Mouse (Mus musculus): ENCODE results near the gene Neo1.

Neo1 gene

GRCm38 (mm10) chr9:59033492-59033891 is 2.7 kb downstream of the Neo1 start:
- POLR2A ChIA-PET = interaction anchor here in 3 of 4 experiments (0.6 to 2.2 kb wide), 9 partner anchors 8 to 386 kb away, joined by 3 to 10 read pairs (median 3); no protein-coding TSS in a partner anchor

GRCm38 (mm10) chr9:59024245-59024844 is 11.9 kb downstream of the Neo1 start:
- POLR2A ChIA-PET = interaction anchor here in 1 of 4 experiments (0.7 kb wide), 2 partner anchors 84 to 644 kb away, joined by 3 read pairs; no protein-coding TSS in a partner anchor

More at GRCm38 (mm10) chr9:59033492-59033891, 2.7 kb downstream of the Neo1 start:
- CTCF ChIA-PET = interaction anchor here in 2 of 4 experiments (0.6 to 1.4 kb wide), 3 partner anchors 14 to 297 kb away, joined by 3 to 6 read pairs (median 4); no protein-coding TSS in a partner anchor

GRCm38 (mm10) chr9:59016060-59016719 is 20.1 kb downstream of the Neo1 start:
- POLR2A ChIA-PET = interaction anchor here in 1 of 4 experiments (0.6 to 2.0 kb wide), 4 partner anchors 16 to 275 kb away, joined by 3 to 8 read pairs (median 4); partner anchors contain the start of gene Adpgk
- CTCF ChIA-PET = no interaction called here

More at GRCm38 (mm10) chr9:59024245-59024844, 11.9 kb downstream of the Neo1 start:
- CTCF ChIA-PET = no interaction called here

- CTCF ChIA-PET = interaction anchor here (0.5 to 1.6 kb wide), 21 partner anchors 12 to 572 kb away, joined by 3 to 7 read pairs (median 4); partner anchors contain the start of gene Neo1 (in 1 of the 4)
Measured at GRCm38 (mm10) chr9:59013365-59013764, 22.9 kb downstream of the Neo1 start.

GRCm38 (mm10) chr9:58989255-58989928 is 46.8 kb downstream of the Neo1 start:
- POLR2A ChIA-PET = interaction anchor here in 1 of 4 experiments (1.2 kb wide), 1 partner anchor 14 kb away, joined by 3 read pairs; no protein-coding TSS in a partner anchor
- CTCF ChIA-PET = no interaction called here

More at GRCm38 (mm10) chr9:59013365-59013764, 22.9 kb downstream of the Neo1 start:
- POLR2A ChIA-PET = interaction anchor here in 3 of 4 experiments (0.6 to 1.7 kb wide), 8 partner anchors 8 to 278 kb away, joined by 3 to 4 read pairs (median 3); partner anchors contain the start of gene Adpgk (in 2 of the 3)

GRCm38 (mm10) chr9:58979034-58979433 is 57.2 kb downstream of the Neo1 start:
- ChIA-PET CTCF (interaction anchor here in 1 of 4 experiments (0.6 kb wide), 1 partner anchor 12 kb away, joined by 3 read pairs; no protein-coding TSS in a partner anchor), POLR2A (interaction anchor here (0.7 to 4.2 kb wide), 24 partner anchors 9 to 770 kb away, joined by 3 to 65 read pairs (median 4); partner anchors contain the start of genes Adpgk (in 1 of the 4), Hcn4 (in 1 of the 4), Nptn (in 1 of the 4) and Pkm (in 1 of the 4))

GRCm38 (mm10) chr9:58971154-58971553 is 65.1 kb downstream of the Neo1 start:
- CTCF ChIA-PET = interaction anchor here in 2 of 4 experiments (0.5 to 0.9 kb wide), 2 partner anchors 44 to 338 kb away, joined by 3 to 4 read pairs; no protein-coding TSS in a partner anchor
- POLR2A ChIA-PET = interaction anchor here in 1 of 4 experiments (0.6 to 1.3 kb wide), 3 partner anchors 12 to 578 kb away, joined by 3 read pairs; no protein-coding TSS in a partner anchor

GRCm38 (mm10) chr9:58967371-58967770 is 68.9 kb downstream of the Neo1 start:
- CTCF ChIA-PET = interaction anchor here in 2 of 4 experiments (0.5 to 0.6 kb wide), 2 partner anchors 12 to 314 kb away, joined by 3 read pairs; no protein-coding TSS in a partner anchor
- POLR2A ChIA-PET = interaction anchor here (0.5 to 4.8 kb wide), 21 partner anchors 8 to 1259 kb away, joined by 3 to 65 read pairs (median 4); partner anchors contain the start of genes Adpgk (in 1 of the 4) and Edc3 (in 1 of the 4)

GRCm38 (mm10) chr9:58955507-58955906 is 80.7 kb downstream of the Neo1 start:
- CTCF ChIA-PET = interaction anchor here in 2 of 4 experiments (0.5 to 0.8 kb wide), 2 partner anchors 290 to 314 kb away, joined by 3 to 6 read pairs; no protein-coding TSS in a partner anchor
- POLR2A ChIA-PET = interaction anchor here in 2 of 4 experiments (0.6 to 4.9 kb wide), 3 partner anchors 11 to 1606 kb away, joined by 3 to 23 read pairs (median 8); no protein-coding TSS in a partner anchor

GRCm38 (mm10) chr9:58945910-58946309 is 90.3 kb downstream of the Neo1 start:
- ChIA-PET CTCF (interaction anchor here in 1 of 4 experiments (0.7 kb wide), 1 partner anchor 1127 kb away, joined by 3 read pairs; no protein-coding TSS in a partner anchor), POLR2A (interaction anchor here in 2 of 4 experiments (1.1 to 1.4 kb wide), 2 partner anchors 28 to 345 kb away, joined by 3 to 4 read pairs; partner anchors contain the start of gene Adpgk (in 1 of the 2))

GRCm38 (mm10) chr9:58934776-58935175 is 101.5 kb downstream of the Neo1 start:
- POLR2A ChIA-PET = interaction anchor here in 1 of 4 experiments (1.5 kb wide), 1 partner anchor 8 kb away, joined by 5 read pairs; no protein-coding TSS in a partner anchor
- CTCF ChIA-PET = no interaction called here

- CTCF ChIA-PET = interaction anchor here in 2 of 4 experiments (0.6 to 1.8 kb wide), 8 partner anchors 14 to 349 kb away, joined by 3 to 7 read pairs (median 4); no protein-coding TSS in a partner anchor
Measured at GRCm38 (mm10) chr9:58928103-58928502, 108.1 kb downstream of the Neo1 start.

GRCm38 (mm10) chr9:58902869-58903585 is 133.2 kb downstream of the Neo1 start:
- POLR2A ChIA-PET = no interaction called here
- CTCF ChIA-PET = interaction anchor here in 1 of 4 experiments (0.6 kb wide), 1 partner anchor 129 kb away, joined by 3 read pairs; no protein-coding TSS in a partner anchor

More at GRCm38 (mm10) chr9:58928103-58928502, 108.1 kb downstream of the Neo1 start:
- POLR2A ChIA-PET = interaction anchor here in 2 of 4 experiments (1.0 to 1.5 kb wide), 3 partner anchors 11 to 346 kb away, joined by 3 read pairs; partner anchors contain the start of gene Nptn (in 1 of the 2)

- CTCF ChIA-PET = no interaction called here
- POLR2A ChIA-PET = no interaction called here
Measured at GRCm38 (mm10) chr9:58899602-58900001, 136.6 kb downstream of the Neo1 start.

- ChIA-PET CTCF (interaction anchor here in 1 of 4 experiments (0.6 kb wide), 2 partner anchors 35 to 236 kb away, joined by 3 read pairs; no protein-coding TSS in a partner anchor), POLR2A (interaction anchor here in 1 of 4 experiments (1.1 kb wide), 1 partner anchor 22 kb away, joined by 3 read pairs; no protein-coding TSS in a partner anchor)
Measured at GRCm38 (mm10) chr9:58891840-58892640, 144.2 kb downstream of the Neo1 start.

- ChIA-PET CTCF (interaction anchor here in 1 of 4 experiments (0.6 kb wide), 1 partner anchor 36 kb away, joined by 3 read pairs; no protein-coding TSS in a partner anchor), POLR2A (no interaction called here)
Measured at GRCm38 (mm10) chr9:58890893-58891292, 145.3 kb downstream of the Neo1 start.

Data from embryonic stem cell, embryonic (primary cell).